Mouse (Mus musculus) cerebellum, adult 2 months (tissue): Measurements from ENCODE around the gene Carmil3.

ENCODE experiments used
- CTCF ChIP-seq: fragments of 200-500 bp; IDR thresholded peaks from 2 replicates; pipeline ENCODE4 v1.5.1; 2011; ENCODE audit warnings: low read depth, mild to moderate bottlenecking, control low read depth, low read length, moderate library complexity, borderline replicate concordance; ENCODE audit not compliant: insufficient read depth
- POLR2A ChIP-seq: fragments of 200-500 bp; IDR thresholded peaks from 2 replicates; pipeline ENCODE4 v1.6.1; 2011; ENCODE audit warnings: low read length, control low read depth, borderline replicate concordance; ENCODE audit not compliant: insufficient read depth

DNA sequence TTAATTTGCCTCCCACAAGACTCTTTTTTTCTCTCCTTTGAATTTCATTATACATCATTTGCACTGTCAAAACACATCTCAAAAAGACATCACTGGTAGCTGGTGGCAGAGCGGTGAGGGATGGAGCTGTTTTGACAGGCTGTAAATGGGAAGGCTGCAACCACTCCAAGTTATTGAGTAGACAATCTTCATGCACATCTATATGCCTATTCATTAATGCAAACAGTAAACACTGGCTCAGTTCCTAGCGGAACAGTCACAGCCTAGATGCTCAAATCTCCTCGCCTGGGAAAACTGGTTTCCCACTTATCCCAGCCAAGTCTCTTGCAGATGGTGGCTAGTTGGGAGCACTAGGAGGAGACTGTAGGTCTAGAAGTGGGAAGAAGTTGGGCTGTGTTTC is 31.7 kb upstream of the Carmil3 start:
- TF ChIP-seq CTCF (no peak), POLR2A (no peak)
